Mouse (Mus musculus) liver, embryonic 12.5 days (tissue): ENCODE data around the gene C5ar2. TPM values are rescaled to one million over a fixed set of nuclear protein-coding genes. Genes with fewer than 3 reads are reported as not detected.

Source experiments
- ATAC-seq: fragments of 200-750 bp; cut with Nextera tagmentation; 2 replicates; pipeline ENCODE4 v1.8.0; 2017; ENCODE audit warnings: moderate number of reproducible peaks, mild to moderate bottlenecking, moderate library complexity
- H3K27ac ChIP-seq: fragments of 300-500 bp; sonication (generic); 2 replicates; pipeline ENCODE4 v1.5.1; 2016; ENCODE audit warnings: mild to moderate bottlenecking
- H3K27me3 ChIP-seq: fragments of 300-500 bp; sonication (generic); replicated peaks from 2 replicates; pipeline ENCODE4 v1.6.1; 2016; ENCODE audit warnings: mild to moderate bottlenecking, moderate library complexity
- H3K36me3 ChIP-seq: fragments of 300-500 bp; sonication (generic); 2 replicates; pipeline ENCODE4 v1.6.1; 2016; ENCODE audit warnings: mild to moderate bottlenecking, moderate library complexity
- H3K4me1 ChIP-seq: fragments of 300-500 bp; sonication (generic); 2 replicates; pipeline ENCODE4 v1.6.1; 2016
- H3K4me2 ChIP-seq: fragments of 300-500 bp; sonication (generic); 2 replicates; pipeline ENCODE4 v1.6.1; 2016; ENCODE audit warnings: mild to moderate bottlenecking, moderate library complexity
- H3K4me3 ChIP-seq: fragments of 300-500 bp; sonication (generic); 2 replicates; pipeline ENCODE4 v1.5.1; 2016; ENCODE audit warnings: mild to moderate bottlenecking, moderate library complexity
- H3K9ac ChIP-seq: fragments of 300-500 bp; sonication (generic); 2 replicates; pipeline ENCODE4 v1.6.1; 2016; ENCODE audit warnings: mild to moderate bottlenecking, moderate library complexity
- H3K9me3 ChIP-seq: fragments of 300-500 bp; sonication (generic); replicated peaks from 2 replicates; pipeline ENCODE4 v1.6.1; 2016; ENCODE audit warnings: mild to moderate bottlenecking, moderate library complexity
- whole genome bisulfite sequencing: fragments of 180-500 bp; shearing (Covaris S2); methylation state at CpG from one replicate; pipeline ENCODE4 v1.1.7; 2016; ENCODE audit not compliant: insufficient replicate concordance; 5-methylcytosine and 5-hydroxymethylcytosine counted together
- polyA plus RNA-seq: library from polyadenylated mRNA; unstranded; fragments of >200 nt; fragmentation: Nextera tagmentation; extraction: Ambion mirVana; gene quantifications from 2 replicates; pipeline ENCODE4 v1.2.1, GENCODE M21; 2016

C5ar2 gene
- polyA plus RNA-seq, 1 experiment from 2014 or later = 1.6 TPM

GRCm38 (mm10) chr7:16254195-16254594 is 10.2 kb upstream of the C5ar2 start:
- no peaks in the 10 kb centered on the region for H3K36me3 ChIP-seq
- H3K27ac ChIP-seq = no peak overlapping the region
- WGBS = 9% methylated on average over 4 of the region's 4 CpGs
- peaks cover 16% of the 10 kb centered on the region; the same call in 1 of the 2 replicates for H3K4me1 ChIP-seq
- no peak overlapping the region for H3K4me2 ChIP-seq
- H3K9me3 ChIP-seq = no peaks in the 10 kb centered on the region
- no peak overlapping the region for H3K9ac ChIP-seq
- H3K4me3 ChIP-seq = no peak overlapping the region
- 0 out of 2 replicates have a peak, but pooled peaks have one; percentile 21 for ATAC-seq
- H3K27me3 ChIP-seq = 0 out of 2 replicates have a peak, but pooled peaks cover 5% of the 10 kb centered on the region

GRCm38 (mm10) chr7:16250687-16251086 is 6.7 kb upstream of the C5ar2 start:
- no peak overlapping the region for H3K27ac ChIP-seq
- no peaks in the 10 kb centered on the region for H3K36me3 ChIP-seq
- no peak overlapping the region; the same call in 1 of the 2 replicates for H3K9ac ChIP-seq
- 19% methylated on average over 5 of the region's 5 CpGs for WGBS
- H3K4me3 ChIP-seq = no peak overlapping the region
- H3K4me2 ChIP-seq = 0 out of 2 replicates have a peak overlapping the region, but pooled peaks have one; percentile 8
- peaks cover 28% of the 10 kb centered on the region for H3K4me1 ChIP-seq
- ATAC-seq = no peak
- no peaks in the 10 kb centered on the region; the same call in 1 of the 2 replicates for H3K27me3 ChIP-seq
- H3K9me3 ChIP-seq = no peaks in the 10 kb centered on the region

GRCm38 (mm10) chr7:16245958-16246357 is 2.0 kb upstream of the C5ar2 start:
- 29% methylated on average over 1 of the region's 4 CpGs for WGBS
- no peak overlapping the region for H3K27ac ChIP-seq
- H3K36me3 ChIP-seq = no peaks in the 10 kb centered on the region
- no peak overlapping the region for H3K9ac ChIP-seq
- no peaks in the 10 kb centered on the region for H3K9me3 ChIP-seq
- H3K4me2 ChIP-seq = no peak overlapping the region
- H3K4me3 ChIP-seq = no peak overlapping the region
- no peak for ATAC-seq
- H3K27me3 ChIP-seq = no peaks in the 10 kb centered on the region; the same call in 1 of the 2 replicates
- peaks cover 50% of the 10 kb centered on the region for H3K4me1 ChIP-seq

- Histone ChIP-seq H3K4me3 (peak overlapping the region; percentile 14; the same call in 1 of the 2 replicates), H3K9me3 (no peaks in the 10 kb centered on the region), H3K27ac (peak overlapping the region; percentile 85), H3K9ac (peak overlapping the region; percentile 53), H3K36me3 (peaks cover 10% of the 10 kb centered on the region), H3K27me3 (no peaks in the 10 kb centered on the region), H3K4me1 (peaks cover 61% of the 10 kb centered on the region), H3K4me2 (peak overlapping the region; percentile 66)
- no peak for ATAC-seq
- WGBS = 37% methylated on average over 6 of the region's 6 CpGs
Measured at GRCm38 (mm10) chr7:16242198-16242597, 1.8 kb downstream of the C5ar2 start.

GRCm38 (mm10) chr7:16241787-16242186 is 2.2 kb downstream of the C5ar2 start:
- H3K27me3 ChIP-seq = no peaks in the 10 kb centered on the region
- H3K9ac ChIP-seq = peak overlapping the region; percentile 53
- H3K4me1 ChIP-seq = peaks cover 61% of the 10 kb centered on the region
- H3K27ac ChIP-seq = peak overlapping the region; percentile 85
- no peaks in the 10 kb centered on the region for H3K9me3 ChIP-seq
- H3K4me3 ChIP-seq = peak overlapping the region; percentile 14
- 26% methylated on average over 11 of the region's 11 CpGs for WGBS
- peaks cover 14% of the 10 kb centered on the region for H3K36me3 ChIP-seq
- no peak for ATAC-seq
- peak overlapping the region; percentile 66 for H3K4me2 ChIP-seq

- Histone ChIP-seq H3K27me3 (no peaks in the 10 kb centered on the region), H3K4me2 (peak overlapping the region; percentile 66), H3K36me3 (peaks cover 20% of the 10 kb centered on the region), H3K9me3 (no peaks in the 10 kb centered on the region), H3K9ac (peak overlapping the region; percentile 67; the same call in 1 of the 2 replicates), H3K4me1 (peaks cover 57% of the 10 kb centered on the region), H3K27ac (peak overlapping the region; percentile 85), H3K4me3 (no peak overlapping the region)
- ATAC-seq = peak; percentile 17; the same call in 1 of the 2 replicates
- WGBS = 38% methylated on average over 1 of the region's 1 CpGs
Measured at GRCm38 (mm10) chr7:16240978-16241303, 3.0 kb downstream of the C5ar2 start.

- Histone ChIP-seq H3K4me1 (peaks cover 53% of the 10 kb centered on the region), H3K9ac (peak overlapping the region; percentile 67), H3K4me2 (peak overlapping the region; percentile 66), H3K27me3 (no peaks in the 10 kb centered on the region), H3K36me3 (peaks cover 20% of the 10 kb centered on the region), H3K9me3 (no peaks in the 10 kb centered on the region), H3K27ac (peak overlapping the region; percentile 85), H3K4me3 (peak overlapping the region; percentile 46)
- WGBS = 39% methylated on average over 7 of the region's 7 CpGs
- peak; percentile 90 for ATAC-seq
Measured at GRCm38 (mm10) chr7:16240281-16240977, 3.5 kb downstream of the C5ar2 start.

GRCm38 (mm10) chr7:16239554-16239997 is 4.4 kb downstream of the C5ar2 start:
- ATAC-seq = 0 out of 2 replicates have a peak, but pooled peaks have one; percentile 11
- peaks cover 20% of the 10 kb centered on the region for H3K36me3 ChIP-seq
- H3K4me1 ChIP-seq = peaks cover 53% of the 10 kb centered on the region
- no peaks in the 10 kb centered on the region for H3K9me3 ChIP-seq
- peak overlapping the region; percentile 46 for H3K4me3 ChIP-seq
- H3K9ac ChIP-seq = peak overlapping the region; percentile 67
- peak overlapping the region; percentile 85 for H3K27ac ChIP-seq
- no peaks in the 10 kb centered on the region for H3K27me3 ChIP-seq
- WGBS = 38% methylated on average over 9 of the region's 9 CpGs
- H3K4me2 ChIP-seq = peak overlapping the region; percentile 66

GRCm38 (mm10) chr7:16229869-16230268 is 14.1 kb downstream of the C5ar2 start:
- Histone ChIP-seq H3K4me1 (peaks cover 17% of the 10 kb centered on the region), H3K4me3 (no peak overlapping the region), H3K27me3 (peaks cover 10% of the 10 kb centered on the region), H3K4me2 (no peak overlapping the region), H3K9me3 (peaks cover 13% of the 10 kb centered on the region), H3K9ac (no peak overlapping the region), H3K27ac (0 out of 2 replicates have a peak overlapping the region, but pooled peaks have one; percentile 38), H3K36me3 (no peaks in the 10 kb centered on the region)
- ATAC-seq = peak; percentile 42; the same call in 1 of the 2 replicates
- 33% methylated on average over 5 of the region's 5 CpGs for WGBS

GRCm38 (mm10) chr7:16221582-16222272 is 22.2 kb downstream of the C5ar2 start, which contains the start of gene Dhx34:
Dhx34 (minus strand) TSS chr7:16222037.
- Histone ChIP-seq H3K4me2 (peak within 1 kb of the TSS; percentile 82), H3K4me1 (peaks cover 21% of the 10 kb centered on the region), H3K9me3 (no peaks in the 10 kb centered on the region), H3K36me3 (peaks cover 22% of the 10 kb centered on the region), H3K9ac (peak within 1 kb of the TSS; percentile 84), H3K27ac (peak within 1 kb of the TSS; percentile 81), H3K27me3 (peaks cover 12% of the 10 kb centered on the region), H3K4me3 (peak within 1 kb of the TSS; percentile 79)
- 1% methylated on average over 34 of the region's 34 CpGs for WGBS
- peak; percentile 97 for ATAC-seq

- Histone ChIP-seq H3K9ac (no peak overlapping the region), H3K4me1 (no peaks in the 10 kb centered on the region; the same call in 1 of the 2 replicates), H3K27me3 (no peaks in the 10 kb centered on the region), H3K4me3 (no peak overlapping the region), H3K9me3 (no peaks in the 10 kb centered on the region), H3K36me3 (peaks cover 94% of the 10 kb centered on the region), H3K4me2 (no peak overlapping the region), H3K27ac (no peak overlapping the region)
- 85% methylated on average over 9 of the region's 9 CpGs for WGBS
- ATAC-seq = no peak
Measured at GRCm38 (mm10) chr7:16213986-16214385, 30.0 kb downstream of the C5ar2 start.

GRCm38 (mm10) chr7:16213196-16213595 is 30.8 kb downstream of the C5ar2 start:
- Histone ChIP-seq H3K27ac (no peak overlapping the region), H3K9ac (no peak overlapping the region), H3K4me1 (no peaks in the 10 kb centered on the region; the same call in 1 of the 2 replicates), H3K4me3 (no peak overlapping the region), H3K36me3 (peaks cover 89% of the 10 kb centered on the region), H3K4me2 (no peak overlapping the region), H3K27me3 (no peaks in the 10 kb centered on the region), H3K9me3 (no peaks in the 10 kb centered on the region)
- WGBS = 78% methylated on average over 6 of the region's 6 CpGs
- ATAC-seq = peak; percentile 46; the same call in 1 of the 2 replicates
